Mouse (Mus musculus): ENCODE data around the gene Yes1. TPM values are rescaled to one million over a fixed set of nuclear protein-coding genes. Genes with fewer than 3 reads are reported as not detected.
A peak's percentile ranks its signal among the peaks of the same experiment; 100 is the strongest.

Yes1 gene
- polyA plus RNA-seq, 1 experiment: 8.3 TPM

- WGBS: 65% methylated on average over 4 of the region's 4 CpGs
- H3K27me3 ChIP-seq (ENCODE audit: control insufficient read depth, insufficient read depth, low read length): no peaks in the 10 kb centered on the region
- peaks cover 3% of the 10 kb centered on the region; the same call in 1 of the 2 replicates for H3K4me1 ChIP-seq (ENCODE audit: control insufficient read depth, insufficient read depth, low read length)
- H3K27ac ChIP-seq (ENCODE audit: insufficient read depth, low read length): no peak overlapping the region
- no peak overlapping the region for H3K4me3 ChIP-seq (replicated peaks; ENCODE audit: insufficient read depth, low read depth, low read length)
- no peak for DNase-seq
- TF ChIP-seq CTCF (IDR thresholded peaks at IDR 0.05; ENCODE audit: borderline replicate concordance, insufficient read depth, low read depth, low read length) (no peak), POLR2A (IDR thresholded peaks at IDR 0.05; ENCODE audit: borderline replicate concordance, insufficient read depth, low read length) (no peak)
Observed at GRCm38 (mm10) chr5:32712221-32713041, 101.5 kb downstream of the Yes1 start.

- DNase-seq: no peak
- Histone ChIP-seq H3K27me3 (ENCODE audit: control insufficient read depth, insufficient read depth, low read length) (no peaks in the 10 kb centered on the region), H3K27ac (ENCODE audit: insufficient read depth, low read length) (peak overlapping the region; percentile 8), H3K4me3 (replicated peaks; ENCODE audit: insufficient read depth, low read depth, low read length) (peak overlapping the region; percentile 84), H3K4me1 (ENCODE audit: control insufficient read depth, insufficient read depth, low read length) (peaks cover 3% of the 10 kb centered on the region; the same call in 1 of the 2 replicates)
- 8% methylated on average over 2 of the region's 2 CpGs for whole genome bisulfite sequencing
- no peak for TF ChIP-seq CTCF (IDR thresholded peaks at IDR 0.05; ENCODE audit: borderline replicate concordance, insufficient read depth, low read depth, low read length)
- TF ChIP-seq POLR2A (IDR thresholded peaks at IDR 0.05; ENCODE audit: borderline replicate concordance, insufficient read depth, low read length): no peak
Observed at GRCm38 (mm10) chr5:32713042-32713702, 102.2 kb downstream of the Yes1 start.

GRCm38 (mm10) chr5:32713703-32714467 is 102.9 kb downstream of the Yes1 start:
- WGBS: under 1% methylated on average over 55 of the region's 55 CpGs
- peaks cover 3% of the 10 kb centered on the region; the same call in 1 of the 2 replicates for H3K4me1 ChIP-seq (ENCODE audit: control insufficient read depth, insufficient read depth, low read length)
- peak overlapping the region; percentile 8 for H3K27ac ChIP-seq (ENCODE audit: insufficient read depth, low read length)
- peak overlapping the region; percentile 84 for H3K4me3 ChIP-seq (replicated peaks; ENCODE audit: insufficient read depth, low read depth, low read length)
- peak; percentile 88 for TF ChIP-seq CTCF (IDR thresholded peaks at IDR 0.05; ENCODE audit: borderline replicate concordance, insufficient read depth, low read depth, low read length)
- peak; percentile 92 for TF ChIP-seq POLR2A (IDR thresholded peaks at IDR 0.05; ENCODE audit: borderline replicate concordance, insufficient read depth, low read length)
- H3K27me3 ChIP-seq (ENCODE audit: control insufficient read depth, insufficient read depth, low read length): no peaks in the 10 kb centered on the region
- peak; percentile 91 to 96 for DNase-seq

- Histone ChIP-seq H3K27me3 (ENCODE audit: control insufficient read depth, insufficient read depth, low read length) (no peaks in the 10 kb centered on the region), H3K4me3 (replicated peaks; ENCODE audit: insufficient read depth, low read depth, low read length) (no peak overlapping the region), H3K27ac (ENCODE audit: insufficient read depth, low read length) (no peak overlapping the region), H3K4me1 (ENCODE audit: control insufficient read depth, insufficient read depth, low read length) (peaks cover 7% of the 10 kb centered on the region)
- TF ChIP-seq CTCF (IDR thresholded peaks at IDR 0.05; ENCODE audit: borderline replicate concordance, insufficient read depth, low read depth, low read length) (no peak), POLR2A (IDR thresholded peaks at IDR 0.05; ENCODE audit: borderline replicate concordance, insufficient read depth, low read length) (no peak)
- no peak for DNase-seq
- WGBS: 33% methylated on average over 1 of the region's 1 CpGs
Observed at GRCm38 (mm10) chr5:32717726-32718125, 106.8 kb downstream of the Yes1 start.

- 56% methylated on average over 6 of the region's 6 CpGs for WGBS
- Histone ChIP-seq H3K27ac (ENCODE audit: insufficient read depth, low read length) (no peak overlapping the region), H3K4me3 (replicated peaks; ENCODE audit: insufficient read depth, low read depth, low read length) (no peak overlapping the region), H3K4me1 (ENCODE audit: control insufficient read depth, insufficient read depth, low read length) (peaks cover 3% of the 10 kb centered on the region; the same call in 1 of the 2 replicates), H3K27me3 (ENCODE audit: control insufficient read depth, insufficient read depth, low read length) (no peaks in the 10 kb centered on the region)
- TF ChIP-seq CTCF (IDR thresholded peaks at IDR 0.05; ENCODE audit: borderline replicate concordance, insufficient read depth, low read depth, low read length): no peak
- no peak for TF ChIP-seq POLR2A (IDR thresholded peaks at IDR 0.05; ENCODE audit: borderline replicate concordance, insufficient read depth, low read length)
- no peak for DNase-seq
Observed at GRCm38 (mm10) chr5:32718916-32719315, 107.9 kb downstream of the Yes1 start.

- TF ChIP-seq POLR2A (IDR thresholded peaks at IDR 0.05; ENCODE audit: borderline replicate concordance, insufficient read depth, low read length) (no peak), CTCF (IDR thresholded peaks at IDR 0.05; ENCODE audit: borderline replicate concordance, insufficient read depth, low read depth, low read length) (no peak)
- H3K27me3 ChIP-seq (ENCODE audit: control insufficient read depth, insufficient read depth, low read length): no peaks in the 10 kb centered on the region
- H3K27ac ChIP-seq (ENCODE audit: insufficient read depth, low read length): no peak overlapping the region
- peaks cover 3% of the 10 kb centered on the region; the same call in 1 of the 2 replicates for H3K4me1 ChIP-seq (ENCODE audit: control insufficient read depth, insufficient read depth, low read length)
- 72% methylated on average over 9 of the region's 9 CpGs for WGBS
- DNase-seq: no peak
- no peak overlapping the region for H3K4me3 ChIP-seq (replicated peaks; ENCODE audit: insufficient read depth, low read depth, low read length)
Observed at GRCm38 (mm10) chr5:32720416-32720815, 109.4 kb downstream of the Yes1 start.

- WGBS: 69% methylated on average over 3 of the region's 3 CpGs
- no peak for DNase-seq
Observed at GRCm38 (mm10) chr5:32721316-32721715, 110.3 kb downstream of the Yes1 start.

More at GRCm38 (mm10) chr5:32721316-32721715, 110.3 kb downstream of the Yes1 start:
- no peak overlapping the region for H3K4me3 ChIP-seq (replicated peaks; ENCODE audit: insufficient read depth, low read depth, low read length)
- H3K27ac ChIP-seq (ENCODE audit: insufficient read depth, low read length): no peak overlapping the region
- H3K27me3 ChIP-seq (ENCODE audit: control insufficient read depth, insufficient read depth, low read length): no peaks in the 10 kb centered on the region
- peaks cover 3% of the 10 kb centered on the region; the same call in 1 of the 2 replicates for H3K4me1 ChIP-seq (ENCODE audit: control insufficient read depth, insufficient read depth, low read length)
- no peak for TF ChIP-seq CTCF (IDR thresholded peaks at IDR 0.05; ENCODE audit: borderline replicate concordance, insufficient read depth, low read depth, low read length)
- no peak for TF ChIP-seq POLR2A (IDR thresholded peaks at IDR 0.05; ENCODE audit: borderline replicate concordance, insufficient read depth, low read length)
